ENCODE assay signal across 23 mouse cellular contexts in genomic region chr17:26791580-26791979, GRCm38 (mm10). TPM values are rescaled to one million over a fixed set of nuclear protein-coding genes. Genes with fewer than 3 reads are reported as not detected.
A peak's percentile ranks its signal among the peaks of the same experiment; 100 is the strongest.
DNase-seq lines count a peak whose midpoint lies in the region; ATAC-seq and TF ChIP-seq lines count a peak whose summit lies in the region.
"Had no signal": no experiment of that assay in that cellular context is flagged by ENCODE, and none has a peak within 500 bp of the region (broad histone marks: within the 10 kb centered on the region; RNA-seq: fewer than 3 reads in every experiment).

No protein-coding gene starts in this region.

- H3K36me3 ChIP-seq in CH12.LX (replicated peaks in 1 of 2; ENCODE audit: control insufficient read depth in 1 of 2, insufficient read depth in 1 of 2, low read length in 1 of 2), result peaks cover 31 to 42% of the 10 kb centered on the region in 2 experiments
- H3K36me3 ChIP-seq in hindbrain, embryonic 12.5 days, result peaks cover 61% of the 10 kb centered on the region

- in situ Hi-C loops in CH12.LX (cut with MboI; ENCODE audit: low pct_ligation_motif_present, low pct_unique_long_range_greater_than_20kb, low sequenced_read_pairs), result no loop called here

- TF ChIP-seq RAD21 in CH12.LX (IDR thresholded peaks at IDR 0.05; ENCODE audit: low read depth, low read length), result no peak

- DNase-seq in layer of hippocampus, adult 2 months (ENCODE audit: low spot score in 2 of 2), result peak; percentile 5 to 25
- DNase-seq in layer of hippocampus, postnatal 10 days (ENCODE audit: low spot score in 2 of 2), result no peak
- DNase-seq in CH12.LX (ENCODE audit: extremely low read depth), result no peak
- DNase-seq in frontal cortex, adult 2 months (ENCODE audit: extremely low spot score in 1 of 2, low spot score in 1 of 2), result peak; percentile 27 to 63
- peak; percentile 21 for DNase-seq in right cerebral cortex, postnatal 14 days
- no peak for DNase-seq in heart, postnatal 14 days
- no peak for DNase-seq in urinary bladder, adult 18-20 months (ENCODE audit: low spot score in 2 of 2)
- DNase-seq: cerebellum, adult 11 months; cerebellum, postnatal 14 days; liver, embryonic 13.5 days had no signal

- no peak for TF ChIP-seq EP300 in CH12.LX (IDR thresholded peaks at IDR 0.05; ENCODE audit: low read length)

- H3K27ac ChIP-seq in layer of hippocampus, adult 2 months, result peak overlapping the region; percentile 12; the same call in 1 of the 2 replicates
- peak overlapping the region; percentile 99 for H3K27ac ChIP-seq in CH12.LX (ENCODE audit: insufficient read depth, low read depth)
- no peak overlapping the region for H3K27ac ChIP-seq in hindbrain, embryonic 12.5 days
- H3K27ac ChIP-seq: forebrain, embryonic 13.5 days; heart, adult 2 months; hindbrain, embryonic 14.5 days; intestine, embryonic 15.5 days; limb, embryonic 12.5 days; liver, embryonic 13.5 days; midbrain, embryonic 15.5 days had no signal

- intact Hi-C loops in heart, postnatal 14 days (cut with DNase I), result no loop called here

- no peak for ATAC-seq in hindbrain, embryonic 12.5 days (ENCODE audit: low FRiP score)
- ATAC-seq: forebrain, embryonic 13.5 days; intestine, embryonic 15.5 days; midbrain, embryonic 15.5 days had no signal

- no peak for TF ChIP-seq POLR2A in CH12.LX (IDR thresholded peaks at IDR 0.05; ENCODE audit: low read depth, low read length)

- no peaks in the 10 kb centered on the region for H3K79me2 ChIP-seq in CH12.LX (replicated peaks; ENCODE audit: control insufficient read depth, extremely low read depth, insufficient read depth, poor library complexity, severe bottlenecking)

- TF ChIP-seq CTCF in layer of hippocampus, adult 2 months (conservative IDR thresholded peaks at IDR 0.05), result peak; percentile 45
- no peak for TF ChIP-seq CTCF in CH12.LX (conservative IDR thresholded peaks at IDR 0.05 in 1 of 2, IDR thresholded peaks at IDR 0.05 in 1 of 2; ENCODE audit: low read depth in 2 of 2, low read length in 2 of 2)

- peaks cover 46 to 77% of the 10 kb centered on the region in 2 experiments for H3K4me1 ChIP-seq in CH12.LX (ENCODE audit: control insufficient read depth in 1 of 2, insufficient read depth in 2 of 2)
- H3K4me1 ChIP-seq in hindbrain, embryonic 12.5 days, result no peaks in the 10 kb centered on the region
- H3K4me1 ChIP-seq: forebrain, embryonic 13.5 days; limb, embryonic 12.5 days; liver, embryonic 13.5 days; midbrain, embryonic 15.5 days had no signal

- 89% methylated on average over 7 of the region's 7 CpGs for WGBS in hindbrain, embryonic 12.5 days

- H3K4me2 ChIP-seq in CH12.LX (ENCODE audit: insufficient read depth, low read depth, poor library complexity, severe bottlenecking), result peak overlapping the region; percentile 69; the same call in 1 of the 2 replicates
- H3K4me2 ChIP-seq in hindbrain, embryonic 12.5 days (replicated peaks), result no peak overlapping the region
- H3K4me2 ChIP-seq: forebrain, embryonic 13.5 days; hindbrain, embryonic 14.5 days; intestine, embryonic 15.5 days; limb, embryonic 12.5 days; liver, embryonic 13.5 days; midbrain, embryonic 15.5 days had no signal

- dilution Hi-C loops in CH12.LX (cut with MboI; ENCODE audit: extremely low pct_ligation_motif_present, extremely low pct_unique_long_range_greater_than_20kb, low sequenced_read_pairs), result no loop called here

- H3K27me3 ChIP-seq in CH12.LX (replicated peaks), result no peaks in the 10 kb centered on the region
- no peaks in the 10 kb centered on the region for H3K27me3 ChIP-seq in hindbrain, embryonic 12.5 days
- H3K27me3 ChIP-seq: forebrain, embryonic 13.5 days; intestine, embryonic 15.5 days; limb, embryonic 12.5 days; liver, embryonic 13.5 days; midbrain, embryonic 15.5 days had no signal

- H3K9me3 ChIP-seq in CH12.LX (replicated peaks; ENCODE audit: low read length), result no peaks in the 10 kb centered on the region
- no peaks in the 10 kb centered on the region for H3K9me3 ChIP-seq in hindbrain, embryonic 12.5 days (replicated peaks)
- H3K9me3 ChIP-seq: forebrain, embryonic 13.5 days; intestine, embryonic 15.5 days; limb, embryonic 12.5 days; liver, embryonic 13.5 days; midbrain, embryonic 15.5 days had no signal

- no peak overlapping the region for H3K9ac ChIP-seq in CH12.LX (ENCODE audit: insufficient read depth, low read depth)
- no peak overlapping the region for H3K9ac ChIP-seq in hindbrain, embryonic 12.5 days
- H3K9ac ChIP-seq: forebrain, embryonic 13.5 days; hindbrain, embryonic 14.5 days; intestine, embryonic 15.5 days; limb, embryonic 12.5 days; liver, embryonic 13.5 days; midbrain, embryonic 15.5 days had no signal

- no peak overlapping the region for H3K4me3 ChIP-seq in layer of hippocampus, adult 2 months
- H3K4me3 ChIP-seq in CH12.LX (replicated peaks in 1 of 3; ENCODE audit: low read depth in 2 of 3, low read length in 2 of 3, poor library complexity in 1 of 3), result no peak overlapping the region
- H3K4me3 ChIP-seq in hindbrain, embryonic 12.5 days, result no peak overlapping the region
- H3K4me3 ChIP-seq: forebrain, embryonic 13.5 days; heart, adult 2 months; intestine, embryonic 15.5 days; limb, embryonic 12.5 days; liver, embryonic 13.5 days; midbrain, embryonic 15.5 days had no signal

TF ChIP-seq in CH12.LX, 34 proteins besides CTCF, POLR2A, EP300 and RAD21:
- no peak for TF ChIP-seq UBTF (IDR thresholded peaks at IDR 0.05; ENCODE audit: low read depth, low read length)
- no peak for TF ChIP-seq ZKSCAN1 (IDR thresholded peaks at IDR 0.05; ENCODE audit: borderline replicate concordance, low read depth, low read length)
- TF ChIP-seq E2F4 (IDR thresholded peaks at IDR 0.05; ENCODE audit: insufficient replicate concordance, low read depth, low read length), result no peak
- no peak for TF ChIP-seq KAT2A (IDR thresholded peaks at IDR 0.05; ENCODE audit: insufficient replicate concordance, low read length)
- no peak for TF ChIP-seq RCOR1 (conservative IDR thresholded peaks at IDR 0.05; ENCODE audit: low read depth, low read length)
- no peak for TF ChIP-seq ZNF384 (IDR thresholded peaks at IDR 0.05; ENCODE audit: low read depth, low read length)
- TF ChIP-seq PAX5 (IDR thresholded peaks at IDR 0.05; ENCODE audit: low read length), result no peak
- no peak for TF ChIP-seq NRF1 (IDR thresholded peaks at IDR 0.05; ENCODE audit: low read depth, low read length)
- TF ChIP-seq CHD2 (IDR thresholded peaks at IDR 0.05; ENCODE audit: low read length), result no peak
- no peak for TF ChIP-seq TBP (conservative IDR thresholded peaks at IDR 0.05; ENCODE audit: low read depth, low read length)
- TF ChIP-seq CHD1 (IDR thresholded peaks at IDR 0.05; ENCODE audit: low read depth, low read length), result no peak
- no peak for TF ChIP-seq ZMIZ1 (IDR thresholded peaks at IDR 0.05; ENCODE audit: low read depth, low read length)
- TF ChIP-seq MAFK (IDR thresholded peaks at IDR 0.05; ENCODE audit: insufficient replicate concordance, low read length), result no peak
- TF ChIP-seq JUND (conservative IDR thresholded peaks at IDR 0.05; ENCODE audit: low read depth, low read length), result no peak
- TF ChIP-seq TCF12 (IDR thresholded peaks at IDR 0.05; ENCODE audit: low read depth, low read length), result no peak
- no peak for TF ChIP-seq GABPA (IDR thresholded peaks at IDR 0.05; ENCODE audit: insufficient replicate concordance, low read depth, low read length)
- no peak for TF ChIP-seq POLR2AphosphoS2 (IDR thresholded peaks at IDR 0.05; ENCODE audit: low read depth, low read length)
- no peak for TF ChIP-seq MAZ (IDR thresholded peaks at IDR 0.05; ENCODE audit: low read depth, low read length)
- no peak for TF ChIP-seq IRF4 (IDR thresholded peaks at IDR 0.05; ENCODE audit: low read depth, low read length)
- TF ChIP-seq USF1 (IDR thresholded peaks at IDR 0.05; ENCODE audit: low read depth, low read length), result no peak

RNA-seq across cellular contexts. Expression of gene Bnip1, which starts 10.7 kb away (rescaled TPM):
- 10 to 100 TPM; 31.5 to 35.7 TPM for total RNA-seq in layer of hippocampus, adult 2 months (2021)
- 10 to 100 TPM; 33.0 to 34.1 TPM for total RNA-seq in layer of hippocampus, postnatal 10 days (2021)
- 47.1 and 54.6 TPM in 2 replicates for total RNA-seq in CH12.LX (2012; rRNA removed)
- total RNA-seq in CH12.LX (2014; rRNA removed), result 59.6 and 63.9 TPM in 2 replicates
- 44.1 and 50.9 TPM in 2 replicates for polyA plus RNA-seq in CH12.LX (2012; ENCODE audit: insufficient read length, low read depth)
- polyA plus RNA-seq in frontal cortex, adult 2 months (2012; rRNA removed), result 43.1 and 47.8 TPM in 2 replicates
- polyA plus RNA-seq in hindbrain, embryonic 12.5 days (2016; fragmentation: Nextera tagmentation; extraction: Ambion mirVana), result 48.5 and 49.7 TPM in 2 replicates
- 10 to 100 TPM; 27.0 to 32.0 TPM for total RNA-seq in heart, postnatal 14 days (2021)

RNA-seq across cellular contexts. Expression of gene Nkx2-5, which starts 53.2 kb away (rescaled TPM):
- not detected for total RNA-seq in layer of hippocampus, adult 2 months (2021)
- not detected for total RNA-seq in layer of hippocampus, postnatal 10 days (2021)
- total RNA-seq in CH12.LX (2012; rRNA removed), result not detected in 2 replicates
- not detected in 2 replicates for total RNA-seq in CH12.LX (2014; rRNA removed)
- polyA plus RNA-seq in CH12.LX (2012; ENCODE audit: insufficient read length, low read depth), result not detected in 2 replicates
- polyA plus RNA-seq in frontal cortex, adult 2 months (2012; rRNA removed), result not detected in 2 replicates
- not detected in 2 replicates for polyA plus RNA-seq in hindbrain, embryonic 12.5 days (2016; fragmentation: Nextera tagmentation; extraction: Ambion mirVana)
- 10 to 100 TPM; 78.9 to 80.4 TPM for total RNA-seq in heart, postnatal 14 days (2021)
- total RNA-seq: gastrocnemius, adult 8-10 months; megakaryocyte, adult 5-6 weeks had no signal
- polyA plus RNA-seq: brain, embryonic 14.5 days; forebrain, embryonic 13.5 days; hindbrain, embryonic 14.5 days; intestine, embryonic 15.5 days; kidney, embryonic 14.5 days; large intestine, adult 2 months; limb, embryonic 12.5 days; liver, embryonic 13.5 days; thymus, postnatal 0 days had no signal

Comparison
In these comparisons a context has a peak if more than half of its experiments do, and no peak if none do; other contexts are left out.
1. DNase-seq: peak in layer of hippocampus, adult 2 months (2 of 2), frontal cortex, adult 2 months (2 of 2) and right cerebral cortex, postnatal 14 days (single experiment); none in layer of hippocampus, postnatal 10 days (0 of 2), CH12.LX (single experiment), heart, postnatal 14 days (0 of 2) and urinary bladder, adult 18-20 months (0 of 2).
2. RNA of gene Nkx2-5, which starts 53.2 kb away (total RNA-seq): 78.9 to 80.4 TPM in heart, postnatal 14 days; not detected in layer of hippocampus, adult 2 months, not detected in layer of hippocampus, postnatal 10 days and not detected in CH12.LX; every median in the first group is over 10 times any median in the second.